Mouse (Mus musculus): ENCODE results near the gene Slc1a2. TPM values are rescaled to one million over a fixed set of nuclear protein-coding genes. Genes with fewer than 3 reads are reported as not detected.

Gene Slc1a2
- not detected for total RNA-seq (2023)

DNA sequence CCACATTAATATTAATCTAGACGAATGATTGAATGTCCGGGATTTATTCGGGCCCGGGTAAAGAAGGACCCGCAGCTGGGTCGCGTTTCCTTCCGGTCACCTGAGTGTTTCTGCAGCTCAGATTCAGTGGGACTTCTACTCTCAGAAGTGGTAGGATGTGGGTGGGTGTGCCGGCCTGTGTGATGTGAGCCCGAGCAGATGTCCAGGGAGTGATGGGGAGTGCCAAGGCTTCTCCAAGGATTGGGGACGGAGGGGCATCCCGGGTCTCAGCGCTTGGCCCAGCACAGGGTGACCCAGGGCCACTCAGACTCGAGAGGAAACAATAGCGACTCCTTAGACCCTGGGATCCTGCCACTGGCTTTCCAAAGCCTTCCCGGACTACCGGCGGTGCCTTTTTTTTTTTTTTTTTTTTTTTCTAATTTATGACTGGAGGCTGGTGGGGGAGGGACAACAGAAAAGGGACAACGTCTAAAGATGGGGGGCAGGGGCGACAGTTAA lies at the start of gene Slc1a2:
TSS of gene Slc1a2 (plus strand) at position 497 of the 498 bp plus-strand sequence.

Other genes with a start within 250 kb of the Slc1a2 start
- not detected for gene Fjx1, start 206.2 kb upstream of the Slc1a2 start, total RNA-seq (2023)
- gene Pamr1, start 108.6 kb upstream of the Slc1a2 start, total RNA-seq (2023) = not detected
- 10 to 100 TPM; 61.3 to 82.2 TPM for gene Cd44, start 243.0 kb downstream of the Slc1a2 start, total RNA-seq (2023)